Mouse (Mus musculus) thymus, postnatal 25 days (tissue): ENCODE results near the gene Abcc2.

ENCODE experiments used
- DNase-seq: peaks from one replicate; pipeline ENCODE4 v3.0.0; 2022

Abcc2 gene

DNA sequence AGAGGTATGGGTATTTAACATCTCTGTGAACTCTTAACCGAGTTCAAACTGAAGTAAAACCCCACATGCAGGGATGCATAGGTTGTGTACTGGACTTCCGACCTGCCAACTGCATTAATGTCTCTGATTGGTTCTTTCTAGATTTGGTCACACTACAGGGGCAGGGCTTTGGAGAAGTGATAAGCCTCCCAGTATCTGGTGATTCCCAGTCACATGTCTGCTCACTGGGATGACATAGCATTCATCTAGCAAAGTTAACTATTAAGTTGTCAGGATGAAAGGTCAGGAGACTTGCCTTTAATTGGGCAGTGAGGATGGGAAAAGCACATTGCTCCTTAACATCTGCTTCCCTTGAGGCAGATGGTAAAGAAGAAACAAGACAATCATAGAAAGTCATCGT, at the start of gene Abcc2:
Gene Abcc2 (plus strand): TSS at position 213 of the 400 bp plus-strand sequence.
- no peak for DNase-seq

DNA sequence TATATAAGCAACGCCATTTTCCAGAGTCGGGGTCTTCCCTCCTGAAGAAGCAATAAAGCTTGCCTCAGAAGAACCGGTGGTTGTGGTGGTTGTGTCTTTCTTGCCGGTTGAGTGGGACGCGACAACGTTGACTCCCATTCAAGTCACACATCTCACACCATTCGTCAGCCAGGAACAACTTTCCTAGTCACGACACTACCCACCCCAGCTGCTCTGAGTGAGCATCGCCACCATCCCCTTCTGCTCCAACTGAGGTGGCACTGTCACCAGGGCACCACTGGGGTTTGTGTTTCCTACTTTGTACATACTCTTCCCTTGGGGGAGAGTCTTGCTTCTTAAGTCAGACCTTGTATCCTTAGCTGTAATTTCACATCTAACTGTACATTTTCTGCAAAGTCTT, 43.6 kb upstream of the Abcc2 start:
- no peak for DNase-seq

DNA sequence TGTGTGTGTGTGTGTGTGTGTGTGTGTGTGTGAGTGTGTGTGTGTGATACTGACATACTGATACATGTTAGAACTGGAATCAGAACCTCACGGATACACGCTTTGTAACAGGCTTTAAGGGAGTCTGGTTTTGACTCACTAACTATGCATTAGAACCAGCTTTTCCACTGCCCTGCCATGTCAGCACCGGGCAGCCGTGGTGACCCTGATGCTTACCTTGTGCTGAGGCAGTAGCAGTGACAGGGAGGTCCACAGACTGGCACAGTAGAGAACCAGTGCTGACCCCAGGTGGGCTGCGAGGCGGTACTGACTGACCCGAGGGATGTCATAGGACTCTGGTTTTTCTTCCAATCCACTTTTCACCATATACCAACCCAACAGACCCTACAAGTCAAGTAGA, 38.6 kb upstream of the Abcc2 start:
- no peak for DNase-seq

DNA sequence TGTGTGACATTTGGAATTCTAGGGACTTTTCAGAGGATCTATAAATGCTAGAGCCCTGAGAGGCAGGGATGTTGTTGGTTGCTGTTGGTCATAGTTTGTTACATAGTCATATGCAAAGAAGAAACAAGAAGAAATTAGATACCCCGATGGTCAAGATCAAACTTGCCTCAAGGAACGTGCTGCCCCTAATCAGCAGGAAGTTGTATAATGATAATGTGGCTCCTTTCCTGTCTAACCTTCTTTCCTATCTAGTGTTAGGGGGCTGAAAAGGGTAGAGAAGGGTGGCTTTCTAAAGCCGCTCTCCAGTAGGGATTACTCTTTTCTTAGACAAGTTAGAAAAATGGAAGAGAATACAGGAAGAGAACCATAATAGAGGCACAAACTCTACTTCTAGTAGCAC, 36.3 kb upstream of the Abcc2 start:
- DNase-seq = no peak

DNA sequence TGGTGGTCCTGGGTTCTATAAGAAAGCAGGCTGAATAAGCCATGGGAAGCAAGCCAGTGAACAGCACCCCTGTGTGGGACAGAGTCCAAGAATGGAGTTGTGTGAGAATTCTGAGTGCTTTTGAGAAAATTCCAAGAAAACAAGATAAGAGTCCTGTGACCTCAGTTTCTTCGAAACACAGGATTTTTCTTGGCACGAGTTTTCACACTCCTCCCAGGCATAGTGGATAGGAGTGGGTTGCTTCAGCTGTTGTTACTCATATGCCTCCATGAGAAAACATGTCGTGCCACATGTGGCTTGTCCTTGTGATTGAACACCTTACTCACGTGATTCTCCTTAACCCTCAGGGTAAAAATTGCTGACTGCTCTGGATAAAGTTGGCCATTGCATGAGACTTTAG, 34.1 kb upstream of the Abcc2 start:
- DNase-seq = no peak

DNA sequence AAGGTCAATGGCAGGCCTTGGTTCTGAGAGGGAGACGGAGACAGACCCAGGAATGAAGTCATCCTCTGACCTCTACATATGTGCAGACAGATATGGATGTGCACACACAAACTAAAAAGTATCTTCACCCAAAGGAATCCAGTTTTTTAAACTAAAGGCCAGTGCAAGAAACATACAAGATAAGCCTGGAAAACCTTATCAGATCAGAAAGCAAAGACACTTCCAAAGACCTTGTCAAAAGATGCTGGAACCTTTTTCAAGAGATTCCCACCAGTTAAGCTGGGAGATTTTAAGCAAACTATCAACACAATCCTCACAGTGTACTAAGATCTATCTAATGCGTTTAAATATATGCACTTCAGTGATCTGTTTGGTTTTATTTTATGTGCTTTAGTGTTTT, 32.0 kb upstream of the Abcc2 start:
- DNase-seq = no peak

DNA sequence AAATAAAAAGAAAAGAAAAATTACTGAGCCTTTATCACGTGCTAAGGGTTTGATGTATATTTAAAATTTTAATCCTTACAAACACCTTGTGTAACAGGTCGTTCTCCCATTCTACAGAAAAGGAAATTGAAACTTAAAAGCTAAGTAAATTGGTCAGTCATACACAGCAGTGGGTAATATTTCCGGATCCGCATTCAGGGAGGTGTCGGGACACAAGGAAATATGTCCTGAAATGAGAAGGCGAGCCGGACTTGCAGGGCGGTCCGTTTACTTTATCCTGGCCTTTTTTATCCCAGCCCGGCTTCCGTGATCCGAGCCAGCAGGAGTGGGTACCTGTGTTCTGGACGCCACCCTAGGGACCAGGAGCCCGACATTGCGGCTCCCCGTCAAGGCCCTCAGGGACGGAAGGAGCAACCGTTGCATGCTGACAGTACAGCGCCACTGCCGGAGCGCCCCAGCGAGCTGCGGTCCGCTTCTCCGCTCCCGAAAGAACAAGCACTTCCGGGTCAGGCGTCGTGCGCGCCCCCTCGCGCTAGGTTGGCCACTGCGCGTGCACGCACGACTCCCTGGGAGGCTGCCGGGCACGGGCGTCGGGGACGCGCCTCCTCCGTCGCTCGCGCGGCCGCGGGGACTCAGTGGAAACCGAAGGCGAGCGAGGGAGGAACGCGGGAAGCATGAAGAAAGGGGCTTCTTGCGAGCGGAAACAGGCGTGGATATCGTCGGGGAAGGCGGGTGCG, 29.3 kb upstream of the Abcc2 start, which contains the start of the genes Cutc and Cox15:
Gene Cutc (plus strand): TSS at position 508 of the 737 bp plus-strand sequence.
Gene Cox15 (minus strand): TSS at position 512 of the 737 bp plus-strand sequence.
- peak; percentile 99 for DNase-seq

DNA sequence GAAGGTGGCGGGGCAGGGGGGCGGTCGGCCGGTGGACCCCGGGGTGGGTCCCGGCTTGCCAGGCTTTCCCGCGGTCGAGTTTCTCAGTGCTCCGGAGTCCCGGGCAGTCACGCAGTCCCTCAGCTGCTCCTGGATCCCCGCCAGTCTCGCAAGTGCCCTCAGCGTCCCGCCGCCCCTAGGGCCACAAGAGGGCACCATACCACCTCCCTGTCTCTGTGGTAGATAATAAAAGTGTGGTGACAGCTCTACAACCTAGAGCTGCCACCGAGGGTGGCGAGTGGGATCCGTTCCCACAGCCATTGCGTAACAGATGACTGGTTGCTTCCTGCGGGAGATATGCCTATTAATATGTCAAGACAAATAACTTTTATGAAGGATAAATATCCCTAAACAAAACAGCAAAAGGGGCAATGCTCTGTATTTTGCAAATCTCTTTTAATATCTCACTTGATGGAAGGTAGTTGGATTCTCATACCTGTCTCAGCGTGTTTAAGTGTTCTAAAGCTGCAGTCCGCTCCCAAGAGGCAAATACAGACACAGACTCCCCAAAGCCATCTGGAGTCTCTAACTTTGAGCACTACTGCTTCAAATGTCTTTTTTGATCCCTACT, 28.7 kb upstream of the Abcc2 start:
- DNase-seq = peak; percentile 92

DNA sequence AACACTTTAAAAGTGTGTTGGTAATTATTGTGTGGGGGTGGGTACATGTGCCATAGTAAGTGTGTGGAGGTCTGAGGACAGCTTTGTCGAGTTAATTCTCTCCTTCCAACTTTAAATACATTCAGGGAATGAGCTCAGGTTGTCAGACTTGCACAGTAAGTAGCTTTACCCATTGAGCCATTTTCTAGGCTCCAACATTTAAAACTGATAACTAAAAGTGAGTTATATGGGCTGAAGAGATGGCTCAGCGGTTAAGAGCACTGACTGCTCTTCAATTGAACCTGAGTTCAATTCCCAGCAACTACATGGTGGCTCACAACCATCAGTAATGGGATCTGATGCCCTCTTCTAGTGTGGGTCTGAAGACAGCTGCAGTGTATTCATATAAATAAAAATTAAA, 27.8 kb upstream of the Abcc2 start:
- no peak for DNase-seq

DNA sequence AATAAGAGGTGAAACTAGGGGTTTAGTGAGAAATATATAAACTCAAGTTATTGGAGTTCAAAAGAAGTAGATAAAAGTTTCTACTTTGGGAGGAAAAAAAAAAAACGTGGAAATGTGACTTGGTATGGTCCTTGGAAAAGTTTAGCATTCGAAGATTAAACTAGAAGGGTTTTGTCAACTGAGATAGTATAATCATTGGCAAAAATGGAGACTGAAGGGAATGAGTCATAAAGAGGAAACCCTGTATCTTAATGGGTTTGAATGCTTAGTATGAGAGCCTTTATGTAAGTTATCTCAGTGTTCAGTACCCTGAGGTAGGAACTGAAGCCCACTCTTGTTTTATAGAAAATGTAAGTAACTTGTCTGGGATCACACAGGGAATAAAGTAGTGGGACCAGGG, 27.1 kb upstream of the Abcc2 start:
- DNase-seq = no peak

DNA sequence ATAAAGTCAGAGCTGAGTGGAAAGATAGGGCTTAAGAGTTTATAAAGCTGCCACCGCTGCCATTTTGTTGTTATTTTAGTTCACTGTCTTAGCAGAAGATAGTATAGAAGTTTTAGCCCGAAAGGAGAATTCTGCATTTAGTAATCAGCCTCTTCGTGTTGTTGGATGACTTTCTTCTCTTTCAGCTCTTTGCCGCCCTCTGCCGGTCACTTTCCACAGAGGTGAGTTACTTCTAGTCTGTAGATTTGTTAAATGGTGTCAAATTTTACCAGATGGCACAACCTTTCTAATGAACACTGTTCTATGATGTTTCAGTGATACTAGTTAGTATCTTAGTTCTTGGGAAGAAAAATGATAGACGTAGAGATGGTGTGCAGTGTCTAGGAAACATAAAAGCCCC, 21.5 kb upstream of the Abcc2 start:
- DNase-seq = peak; percentile 79

DNA sequence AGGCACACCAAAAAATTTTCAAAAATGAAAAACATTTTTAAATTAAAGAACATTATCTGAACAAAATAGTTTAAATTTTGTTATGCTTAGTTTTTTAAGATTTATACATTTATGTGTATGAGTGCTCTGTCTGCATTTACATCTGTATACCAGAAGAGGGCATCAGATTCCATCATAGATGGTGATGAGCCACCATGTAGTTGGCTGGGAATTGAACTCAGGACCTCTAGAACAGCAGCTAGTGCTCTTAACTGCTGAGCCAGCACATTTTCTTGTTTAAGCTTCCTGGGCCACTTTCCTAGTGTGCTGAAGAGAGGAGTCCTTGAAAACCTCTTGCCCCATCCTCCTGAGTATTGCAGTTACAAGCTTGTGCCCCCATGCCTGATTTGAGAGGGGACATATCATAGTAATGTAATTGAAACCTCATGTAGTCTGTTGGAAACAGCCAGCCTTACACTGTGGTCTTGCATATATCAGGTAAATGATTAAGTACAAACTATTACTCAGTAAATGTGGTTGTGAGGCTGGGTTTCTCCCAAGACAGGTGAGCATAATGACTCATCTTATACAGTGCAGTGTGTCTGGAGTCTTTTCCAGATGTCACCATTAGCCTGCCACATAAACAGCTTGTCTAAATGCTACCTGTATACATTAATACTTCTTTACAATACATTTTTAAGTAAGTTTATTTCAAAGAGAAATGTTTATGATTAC, 20.3 kb upstream of the Abcc2 start:
- DNase-seq = no peak

DNA sequence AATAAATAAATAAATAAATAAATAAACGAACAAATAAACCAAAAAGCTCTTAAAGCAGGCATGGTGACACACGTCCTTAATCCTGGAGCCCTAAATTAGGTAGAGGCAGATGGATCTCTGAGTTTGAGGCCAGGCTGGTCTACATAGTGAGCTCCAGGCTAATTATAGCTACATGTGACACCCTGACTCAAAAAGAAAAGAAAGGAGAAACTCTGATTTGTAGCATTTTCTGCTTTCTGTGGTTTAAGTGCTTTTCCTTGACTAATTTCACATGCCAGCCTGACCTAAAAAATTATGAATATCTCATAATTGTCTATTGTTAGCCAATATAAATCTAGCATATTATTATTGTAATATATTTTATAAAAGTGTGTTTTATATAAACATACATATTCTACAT, 19.6 kb upstream of the Abcc2 start:
- no peak for DNase-seq

DNA sequence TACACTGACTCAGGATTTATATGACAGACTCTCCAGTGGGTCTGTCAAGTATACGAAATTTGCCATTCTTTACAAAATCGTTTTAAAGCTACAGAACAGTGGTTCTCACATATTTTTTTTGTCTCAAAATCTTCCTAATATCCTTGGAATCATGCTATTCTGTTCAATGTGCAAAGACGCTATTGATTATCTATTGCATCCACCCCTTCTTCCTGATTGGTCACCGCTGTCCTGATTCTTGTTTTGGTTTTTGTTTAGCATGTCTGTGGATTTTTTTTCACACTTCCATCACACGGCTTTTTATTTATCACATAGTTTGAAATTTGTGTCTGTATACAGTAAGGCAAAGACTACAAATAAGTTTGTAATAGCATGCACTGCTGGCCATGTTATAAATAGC, 15.5 kb upstream of the Abcc2 start:
- no peak for DNase-seq

DNA sequence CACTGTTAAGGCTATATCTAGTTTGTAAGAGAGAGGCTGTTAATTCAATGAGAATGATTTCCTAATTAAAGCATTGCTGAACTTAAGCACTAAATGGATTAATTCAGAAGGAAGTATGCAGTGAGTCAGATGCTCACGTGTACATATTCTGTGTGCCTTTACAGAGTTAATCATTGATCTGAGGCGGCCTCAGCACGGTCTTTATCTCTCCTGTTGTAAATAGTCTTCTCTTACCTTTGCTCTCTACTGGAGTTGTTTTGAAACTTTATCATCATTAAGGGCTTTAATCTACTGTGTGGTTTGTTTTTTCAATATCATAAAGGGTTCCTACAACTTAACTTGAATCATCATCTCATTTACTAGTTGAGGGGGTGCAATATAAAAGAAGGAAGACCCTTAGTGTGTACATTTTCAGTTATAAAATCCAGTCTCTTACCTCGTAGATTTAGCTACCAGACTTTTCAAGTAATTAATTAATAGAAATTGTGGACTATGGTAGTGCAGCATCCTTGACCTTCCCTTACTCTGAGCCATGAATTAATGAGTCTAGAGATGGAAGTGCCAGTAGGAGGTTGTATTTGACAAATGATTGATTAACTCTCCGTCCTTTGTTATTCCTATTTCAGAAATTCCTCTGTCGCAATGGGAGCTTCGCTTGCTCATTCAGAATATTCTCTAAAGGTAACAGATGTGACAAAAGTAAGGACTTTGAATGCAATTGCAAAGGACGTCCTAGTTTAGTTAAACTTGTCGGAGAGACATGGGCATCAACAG, 14.3 kb upstream of the Abcc2 start:
- DNase-seq = no peak

DNA sequence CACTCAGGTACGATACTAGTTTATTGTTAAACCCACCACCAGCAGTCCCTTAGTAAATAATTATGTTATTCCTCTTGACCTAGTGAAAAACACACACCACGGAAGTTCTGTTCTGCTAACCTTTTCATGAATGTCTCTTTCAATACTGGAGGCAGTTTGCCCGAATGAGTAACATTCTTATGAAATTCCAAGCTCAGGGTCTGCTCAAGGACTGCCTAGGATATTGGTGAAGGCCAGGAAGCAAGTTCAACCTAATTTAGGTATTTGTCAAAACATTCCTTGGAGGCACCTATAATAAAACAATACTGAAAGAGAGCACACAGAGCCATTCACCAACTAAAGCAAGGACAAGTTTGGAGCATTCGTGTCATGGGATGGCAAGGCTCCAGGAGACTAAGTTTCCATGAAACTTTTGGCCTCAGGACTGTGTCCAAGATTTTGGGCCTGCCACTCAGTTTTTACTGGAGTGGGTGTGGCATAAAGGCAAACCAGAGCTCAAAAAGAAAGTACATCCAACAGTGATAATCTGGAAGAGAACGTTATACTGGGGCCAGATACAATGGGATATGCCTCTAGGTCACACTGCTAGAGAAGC, 12.5 kb upstream of the Abcc2 start:
- no peak for DNase-seq

DNA sequence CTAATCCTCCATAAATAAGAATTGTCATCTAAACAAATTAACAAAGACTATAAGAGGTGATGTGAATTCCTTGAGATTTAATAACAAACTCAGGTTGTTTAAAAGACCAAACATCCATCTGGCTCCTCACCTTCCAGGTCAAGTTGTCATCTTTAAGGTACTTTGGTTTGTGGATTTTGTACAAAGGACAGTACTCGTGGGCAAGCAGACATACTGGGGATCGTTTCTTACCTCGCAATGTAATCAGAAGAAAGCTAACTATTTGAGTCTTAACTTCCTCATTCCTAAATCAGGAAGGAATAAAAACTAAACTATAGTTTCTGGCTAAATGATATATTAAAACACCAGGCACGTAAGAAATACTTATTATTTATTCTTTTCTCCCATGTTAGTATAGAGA, 11.4 kb upstream of the Abcc2 start:
- no peak for DNase-seq

DNA sequence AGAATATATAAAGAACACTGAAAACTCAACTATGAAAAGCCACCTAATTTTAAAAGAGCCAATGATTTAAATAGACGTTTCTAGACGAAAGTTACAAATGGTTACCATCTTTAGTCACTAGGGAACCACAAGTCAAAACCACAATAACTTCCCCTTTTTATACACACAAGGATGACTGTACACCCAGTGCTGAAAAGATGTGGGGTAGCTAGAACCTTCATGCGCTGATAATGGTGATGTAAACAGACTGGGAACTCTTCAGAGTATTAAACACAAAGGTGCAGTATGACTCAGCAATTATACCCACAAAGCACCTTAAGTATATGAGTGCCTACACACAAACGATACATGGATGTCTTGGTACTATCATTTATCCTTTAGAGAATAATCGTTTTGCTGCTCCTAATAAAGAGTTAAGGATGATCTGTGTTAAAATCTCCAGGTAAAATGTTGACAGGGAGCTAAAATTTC, 10.5 kb upstream of the Abcc2 start:
- no peak for DNase-seq

DNA sequence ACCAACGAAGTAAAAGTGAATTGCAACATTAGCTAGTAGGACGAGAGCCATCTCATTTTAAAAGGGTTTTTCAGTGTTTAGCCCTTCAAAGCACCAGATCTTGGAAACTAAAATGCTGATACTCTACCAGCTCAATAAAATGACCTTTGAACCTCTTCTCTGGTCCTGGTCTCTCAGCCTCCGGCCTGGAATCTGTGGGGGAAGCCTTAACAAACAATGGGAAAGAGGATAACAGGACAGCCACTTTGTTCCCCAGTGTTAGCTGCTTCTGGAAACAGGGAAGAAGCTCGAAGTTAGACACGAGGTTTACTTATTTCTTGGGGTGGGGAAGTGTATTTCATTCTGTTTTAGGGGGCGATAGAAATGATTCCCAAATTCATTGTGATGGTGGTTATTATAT, 9.7 kb upstream of the Abcc2 start:
- DNase-seq = no peak

DNA sequence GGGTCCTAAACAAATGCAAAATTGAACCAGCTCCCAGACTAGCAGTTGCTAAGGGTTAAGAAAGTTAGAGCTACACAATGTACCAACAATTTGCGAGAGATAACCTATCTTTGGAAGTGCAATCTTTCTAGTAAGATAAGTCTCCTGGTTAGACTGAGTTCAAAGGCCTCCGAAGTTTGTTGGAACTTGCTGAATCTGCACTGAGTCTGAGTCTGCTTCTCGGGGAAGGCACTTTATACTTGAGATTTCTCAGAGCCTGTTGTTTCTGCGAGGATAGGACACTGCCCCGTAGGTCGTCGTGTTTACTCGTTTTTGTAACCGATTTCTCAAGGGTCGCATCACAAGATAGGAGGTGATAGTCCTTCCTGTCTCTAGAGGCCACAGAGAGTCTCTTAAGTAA, 6.6 kb upstream of the Abcc2 start:
- no peak for DNase-seq

DNA sequence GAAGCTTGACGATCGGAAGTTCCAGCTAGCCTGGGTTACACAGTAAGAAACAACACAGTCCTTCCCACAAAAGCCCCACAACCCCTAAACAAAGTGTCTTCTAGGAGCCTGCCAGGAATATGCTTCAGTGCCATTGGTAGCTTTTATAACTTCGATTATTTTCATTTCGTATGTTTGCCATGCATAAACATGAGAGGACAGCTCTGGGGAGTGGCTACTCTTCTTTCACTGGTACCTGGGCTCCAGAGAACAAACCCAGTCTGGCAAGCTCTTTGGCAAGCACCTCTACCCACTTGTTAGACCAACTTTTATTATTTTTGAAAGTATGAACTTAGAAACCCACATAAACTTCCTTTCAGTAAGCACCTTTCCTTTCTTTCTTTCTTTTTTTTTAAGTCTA, 5.4 kb upstream of the Abcc2 start:
- no peak for DNase-seq

DNA sequence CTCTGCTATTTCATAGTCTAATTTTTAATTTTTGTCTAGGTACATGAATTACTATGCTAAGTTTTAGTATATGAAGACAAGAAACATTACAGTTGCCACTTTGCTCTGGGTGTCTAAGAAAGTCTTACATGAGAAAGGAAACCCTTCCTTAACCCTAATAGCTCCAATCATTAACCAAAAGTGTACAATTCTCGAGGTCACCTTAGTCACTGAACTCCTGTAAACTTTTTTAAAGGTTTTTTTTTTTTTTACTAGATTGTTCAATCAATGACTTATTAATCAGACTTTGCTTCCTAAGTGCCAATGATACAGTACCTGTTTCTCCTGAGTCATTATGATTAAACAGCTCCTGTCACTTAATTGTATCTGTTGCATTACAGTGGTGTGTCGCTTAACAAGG, 4.7 kb upstream of the Abcc2 start:
- DNase-seq = no peak

DNA sequence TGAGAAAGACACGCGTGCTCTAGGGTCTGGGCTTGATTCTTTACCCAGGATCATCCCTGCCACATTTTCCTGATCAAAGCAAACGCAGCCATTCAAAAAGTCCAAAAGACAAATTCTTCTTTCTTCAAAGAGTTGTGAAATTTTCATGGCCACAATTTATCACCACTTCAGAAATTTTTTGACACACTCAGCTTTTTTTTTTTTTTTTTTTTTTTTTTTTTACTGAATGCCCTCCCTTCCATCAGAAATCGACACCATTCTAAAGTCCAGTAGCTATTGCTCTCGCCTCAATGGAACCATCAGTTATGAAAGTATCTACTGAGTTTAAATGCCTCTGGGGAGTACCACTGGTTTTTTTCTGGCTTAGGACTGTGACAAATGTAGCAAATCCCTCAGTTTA, 1.6 kb upstream of the Abcc2 start:
- no peak for DNase-seq
